Mouse (Mus musculus): Measurements from ENCODE around the gene 4921517D22Rik.
A peak's percentile ranks its signal among the peaks of the same experiment; 100 is the strongest.
"Not testable (repeated sequence)": the region's sequence is repeated elsewhere in the genome, so short reads cannot be mapped to it uniquely, and the experiment has no call there.

Gene 4921517D22Rik

DNA sequence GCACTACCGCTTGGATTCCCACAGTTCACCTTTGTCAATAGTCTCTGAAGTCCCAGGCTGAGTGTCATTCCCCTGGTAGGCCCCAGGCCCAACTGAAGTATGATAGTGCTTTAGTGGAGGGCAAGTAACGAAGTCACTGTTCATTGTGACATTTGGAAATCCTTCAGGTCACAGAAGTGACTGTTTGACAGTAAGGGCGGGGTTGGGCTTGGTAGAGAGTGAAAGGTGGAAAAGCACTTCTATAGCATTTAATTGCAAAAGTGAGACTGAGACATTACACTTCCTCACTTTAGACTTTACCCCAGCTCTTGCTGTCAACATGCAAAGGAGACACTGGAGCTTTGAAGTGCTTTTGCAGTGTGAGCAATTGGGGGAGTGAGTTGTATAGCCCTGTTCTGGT, at the start of gene 4921517D22Rik:
Gene 4921517D22Rik, minus strand, starts transcription at position 101 of the 400 bp plus-strand sequence.
- DNase-seq (ENCODE audit: extremely low spot score, low read depth, low spot score), result no peak

DNA sequence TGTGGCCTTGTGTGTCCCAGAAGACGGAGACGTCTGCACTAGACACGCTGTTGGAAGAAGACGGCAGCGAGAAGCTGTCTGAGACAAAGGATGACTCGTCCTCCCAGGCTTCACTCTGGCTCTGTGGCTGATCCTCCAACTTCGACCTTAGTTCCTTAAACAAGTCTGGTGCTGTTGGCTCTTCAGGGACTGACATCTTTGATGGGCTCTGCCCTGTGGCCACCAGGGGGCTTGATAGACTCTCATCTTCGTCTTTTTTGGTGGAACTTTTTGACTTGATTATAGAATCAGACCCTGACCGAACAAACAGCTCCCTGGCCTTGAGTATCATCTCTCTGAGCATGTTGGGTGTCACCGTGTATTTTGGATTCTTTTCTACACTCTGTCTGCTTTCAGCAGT, 47.8 kb upstream of the 4921517D22Rik start:
- no peak for DNase-seq (ENCODE audit: extremely low spot score, low read depth, low spot score)

DNA sequence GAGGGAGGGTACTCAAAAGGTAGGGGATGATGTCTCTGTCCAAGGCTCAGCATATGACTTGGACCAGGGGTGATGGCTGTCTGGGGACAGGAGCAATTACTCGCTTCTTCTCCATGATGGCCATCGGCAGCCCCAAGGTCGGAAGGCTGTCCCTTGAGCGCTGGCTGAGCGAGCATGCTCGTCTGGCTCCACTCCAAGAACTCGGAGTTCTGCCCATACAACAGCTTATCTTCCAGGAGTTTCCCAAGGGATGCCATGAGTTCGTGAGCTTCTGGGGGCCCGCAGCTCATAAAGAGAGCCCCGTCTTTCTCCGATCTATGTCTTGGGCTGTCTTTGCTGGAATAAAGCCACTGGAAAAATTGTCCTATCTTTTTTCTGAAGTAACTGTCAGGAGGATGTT, 47.2 kb upstream of the 4921517D22Rik start:
- DNase-seq (ENCODE audit: extremely low spot score, low read depth, low spot score), result no peak

DNA sequence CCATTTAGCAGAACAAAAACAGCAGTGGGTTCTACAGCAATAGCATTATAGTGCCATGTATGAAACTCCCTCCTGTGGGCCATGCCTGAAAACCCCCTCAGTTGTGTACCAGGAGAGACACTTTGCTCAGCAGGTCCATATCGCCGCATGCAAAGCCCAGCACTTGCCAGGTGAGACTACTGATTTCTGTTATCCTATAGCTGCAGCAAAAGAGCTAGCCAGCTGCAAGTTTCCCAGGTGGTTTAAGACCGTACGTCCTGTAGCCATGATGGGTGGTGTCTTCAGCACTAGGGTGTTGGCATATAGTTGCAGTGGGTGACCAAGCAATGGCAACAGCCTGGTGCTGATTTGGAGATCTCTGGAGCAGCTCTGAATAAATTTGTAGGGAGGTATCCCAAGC, 45.5 kb upstream of the 4921517D22Rik start:
- DNase-seq (ENCODE audit: extremely low spot score, low read depth, low spot score), result no peak

DNA sequence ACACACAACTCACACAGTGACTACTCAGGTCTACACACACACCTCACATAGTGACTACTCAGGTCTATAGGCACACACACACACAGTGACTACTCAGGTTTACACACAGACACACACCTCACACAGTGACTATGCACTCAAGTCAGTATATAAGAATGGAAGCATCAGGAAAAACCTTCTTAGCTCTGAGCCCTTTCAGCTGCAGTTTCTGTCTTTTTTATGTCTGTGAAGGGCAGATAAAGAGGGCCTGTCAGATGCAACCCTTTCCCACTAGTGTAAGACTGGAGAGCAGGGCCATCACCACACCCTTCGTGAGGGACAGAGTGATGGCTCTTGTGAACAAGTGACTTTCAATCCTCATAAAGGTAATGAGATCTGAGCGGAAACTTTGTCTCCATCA, 44.5 kb upstream of the 4921517D22Rik start:
- no peak for DNase-seq (ENCODE audit: extremely low spot score, low read depth, low spot score)

DNA sequence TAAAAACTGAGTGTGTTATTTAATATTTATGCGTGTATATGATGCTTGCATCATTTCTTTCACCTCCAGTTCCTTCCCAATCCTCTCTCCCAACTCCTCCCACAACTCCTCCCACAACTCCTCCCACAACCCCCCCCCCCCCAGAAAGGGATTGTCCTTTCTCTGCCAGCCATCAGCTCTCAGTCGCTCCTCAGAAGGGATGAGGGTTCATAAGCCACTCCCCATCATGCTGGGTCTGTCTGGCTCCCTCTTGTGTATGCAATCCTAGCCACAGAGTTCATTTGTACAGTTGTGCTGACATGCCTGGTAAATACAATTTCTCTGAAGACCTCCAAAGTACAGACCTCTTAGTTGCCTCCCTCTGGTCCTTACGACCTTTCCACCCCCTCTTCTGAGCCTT, 41.3 kb upstream of the 4921517D22Rik start:
- DNase-seq (ENCODE audit: extremely low spot score, low read depth, low spot score), result no peak

DNA sequence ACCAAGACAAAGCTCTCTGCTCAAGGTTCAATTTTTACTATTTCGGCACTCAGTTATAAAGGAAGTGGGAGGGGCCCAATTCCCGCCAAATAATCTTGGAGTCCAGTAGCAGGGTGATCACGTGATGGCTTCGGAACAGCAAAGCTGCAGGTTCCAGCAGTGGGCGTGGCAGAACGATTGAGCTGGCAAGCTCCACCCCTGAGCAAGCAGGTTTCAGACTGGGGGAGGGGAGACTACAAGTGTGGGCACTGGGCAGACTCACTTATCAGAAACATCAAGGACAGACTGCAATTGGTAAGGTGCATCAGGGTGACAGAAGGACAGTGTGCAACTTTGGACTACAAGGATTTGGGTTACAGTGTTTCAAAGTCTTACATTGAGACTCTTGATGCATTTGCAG, 40.4 kb upstream of the 4921517D22Rik start:
- not testable (repeated sequence) for DNase-seq (ENCODE audit: extremely low spot score, low read depth, low spot score)

DNA sequence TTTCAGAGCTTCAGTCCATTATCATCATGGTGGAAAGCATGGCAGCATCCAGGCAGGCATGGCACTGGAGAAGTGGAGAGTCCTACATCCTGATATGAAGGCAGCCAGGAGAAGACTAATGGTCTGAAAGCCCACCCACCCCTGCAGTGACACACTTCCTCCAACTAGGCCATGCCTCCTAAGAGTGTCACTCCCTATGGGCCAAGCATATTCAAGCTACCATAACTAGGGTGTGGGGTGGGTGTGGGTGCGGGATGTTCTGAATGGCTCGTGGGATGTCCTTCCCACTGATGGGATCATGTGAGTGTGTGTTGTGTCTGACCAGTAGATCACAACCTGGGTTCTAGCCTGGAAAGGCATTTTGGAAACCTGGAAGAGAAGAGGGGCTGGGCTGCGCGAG, 40.0 kb upstream of the 4921517D22Rik start:
- DNase-seq (ENCODE audit: extremely low spot score, low read depth, low spot score), result no peak

DNA sequence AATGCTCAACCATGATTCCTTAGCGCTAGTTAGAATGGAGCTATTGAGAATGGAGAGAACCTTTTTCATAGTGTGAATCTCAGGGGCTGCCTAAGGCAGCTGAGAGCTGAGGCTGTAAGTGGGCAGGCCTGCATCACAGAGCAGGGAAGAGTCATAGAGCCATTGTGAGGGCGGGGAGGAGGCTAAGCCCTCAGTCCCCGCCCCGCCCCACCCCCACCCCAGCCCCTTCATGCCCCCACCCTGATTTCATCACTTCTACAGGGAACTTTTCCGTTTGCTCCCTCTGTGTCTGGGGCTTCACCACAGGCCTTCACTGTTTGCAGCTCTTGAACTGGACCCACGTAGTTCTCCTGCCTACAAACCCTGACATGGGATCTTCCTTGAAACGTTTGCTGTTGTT, 37.7 kb upstream of the 4921517D22Rik start, which contains the start of gene Spata31d1d:
Gene Spata31d1d, minus strand, starts transcription at position 101 of the 400 bp plus-strand sequence.
- no peak for DNase-seq (ENCODE audit: extremely low spot score, low read depth, low spot score)

DNA sequence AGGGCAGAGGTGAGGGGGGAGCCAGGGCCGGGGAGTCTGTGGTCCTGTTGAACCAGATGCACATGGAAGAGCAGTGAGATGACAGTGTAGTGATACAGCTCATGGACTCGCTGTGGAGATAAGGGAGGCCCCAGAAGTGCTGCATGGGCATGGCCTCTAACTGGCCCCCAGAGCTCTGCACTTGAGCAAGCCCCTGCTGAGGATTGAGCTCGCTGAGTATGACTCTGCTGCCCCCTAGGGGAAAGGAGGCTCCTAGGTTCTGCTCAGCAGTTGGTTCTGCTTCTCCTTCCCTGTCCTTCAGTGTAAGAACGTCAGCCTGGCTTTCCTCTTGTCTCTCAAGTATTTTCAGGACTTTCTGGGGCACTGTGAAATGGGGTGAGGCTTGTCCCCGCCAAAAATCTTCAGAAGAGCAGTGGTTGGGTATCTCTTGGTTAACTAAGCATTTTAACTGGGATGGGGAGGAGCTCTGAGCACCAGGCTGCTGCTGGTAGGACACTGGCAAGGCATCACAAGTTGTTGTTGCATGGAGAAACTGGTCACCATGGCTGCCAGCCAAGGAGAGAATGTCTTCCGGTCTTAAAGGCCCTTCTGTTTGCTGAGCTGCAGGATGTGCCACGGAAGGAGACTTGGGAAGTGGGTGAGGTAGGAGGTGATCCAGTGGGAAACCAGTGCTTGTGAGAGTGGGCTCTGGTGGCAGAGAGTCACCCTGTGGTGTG, 34.6 kb upstream of the 4921517D22Rik start:
- DNase-seq (ENCODE audit: extremely low spot score, low read depth, low spot score), result peak; percentile 75

DNA sequence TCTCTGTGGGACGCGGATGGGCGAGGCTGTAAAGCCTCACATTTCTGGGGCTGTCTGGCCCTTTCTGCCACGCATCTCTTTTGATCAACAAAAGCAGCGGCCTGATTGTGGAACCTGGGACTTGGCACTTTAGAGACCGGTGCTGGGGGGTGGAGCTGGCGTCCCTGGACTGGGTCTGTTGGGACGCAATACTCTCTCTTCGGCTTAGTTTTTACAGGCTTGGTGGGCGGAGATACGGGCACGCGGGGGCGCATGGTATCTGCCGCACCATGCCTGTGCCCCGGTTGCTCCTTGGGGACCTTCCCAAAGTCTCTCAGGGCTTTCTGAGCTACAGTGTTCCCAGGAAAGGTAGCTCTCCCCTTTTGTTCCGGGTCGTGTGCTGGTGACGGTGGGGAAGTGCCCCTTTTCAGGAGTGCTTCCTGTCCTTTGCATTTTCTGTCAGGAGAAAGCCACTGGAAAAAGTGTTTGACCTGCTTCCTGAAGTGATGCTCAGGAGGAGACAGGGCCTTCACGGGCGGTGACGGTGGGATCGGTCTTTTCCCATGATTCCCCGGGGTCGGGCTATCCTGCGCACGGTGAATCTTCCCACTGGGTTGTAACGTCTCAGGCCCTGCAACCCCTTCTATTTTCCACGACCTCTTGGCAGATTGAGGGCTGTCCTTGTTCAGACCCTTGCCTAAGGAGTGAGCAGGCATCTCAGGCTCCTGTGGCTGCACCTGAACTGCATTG, 32.4 kb upstream of the 4921517D22Rik start:
- DNase-seq (ENCODE audit: extremely low spot score, low read depth, low spot score), result no peak

DNA sequence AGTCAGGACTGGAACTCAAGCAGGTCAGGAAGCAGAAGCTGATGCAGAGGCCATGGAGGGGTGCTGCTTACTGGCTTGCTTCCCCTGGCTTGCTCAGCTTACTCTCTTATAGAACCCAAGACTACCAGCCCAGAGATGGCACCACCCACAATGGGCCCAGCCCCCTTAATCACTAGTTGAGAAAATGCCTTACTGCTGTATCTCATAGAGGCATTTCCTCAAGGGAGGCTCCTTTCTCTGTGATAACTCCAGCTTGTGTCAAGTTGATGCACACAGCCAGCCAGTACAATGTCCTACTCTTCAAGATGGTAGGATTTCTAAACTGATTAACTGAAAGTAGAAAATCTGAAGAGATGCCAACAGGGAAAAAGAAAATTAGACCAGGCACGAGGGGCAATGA, 28.2 kb upstream of the 4921517D22Rik start:
- not testable (repeated sequence) for DNase-seq (ENCODE audit: extremely low spot score, low read depth, low spot score)

DNA sequence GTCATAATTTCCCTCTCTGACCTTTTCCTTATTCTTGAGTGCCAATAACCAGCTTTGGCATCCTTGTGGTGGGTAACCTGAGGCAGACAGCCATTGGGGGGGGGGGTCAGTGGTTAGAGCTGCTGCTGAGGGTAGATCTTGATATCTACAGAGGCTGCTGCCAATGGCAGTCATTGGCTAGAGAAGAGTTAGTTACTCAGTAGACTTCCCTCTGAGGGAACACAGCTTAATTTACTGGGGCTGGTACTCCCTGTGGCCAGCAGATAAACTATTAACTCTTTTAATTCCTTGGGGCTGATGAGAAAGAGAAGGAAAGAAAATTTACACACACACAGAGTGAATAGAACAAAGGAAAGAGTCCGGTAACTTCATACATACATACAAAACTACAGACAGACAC, 25.6 kb upstream of the 4921517D22Rik start:
- no peak for DNase-seq (ENCODE audit: extremely low spot score, low read depth, low spot score)

DNA sequence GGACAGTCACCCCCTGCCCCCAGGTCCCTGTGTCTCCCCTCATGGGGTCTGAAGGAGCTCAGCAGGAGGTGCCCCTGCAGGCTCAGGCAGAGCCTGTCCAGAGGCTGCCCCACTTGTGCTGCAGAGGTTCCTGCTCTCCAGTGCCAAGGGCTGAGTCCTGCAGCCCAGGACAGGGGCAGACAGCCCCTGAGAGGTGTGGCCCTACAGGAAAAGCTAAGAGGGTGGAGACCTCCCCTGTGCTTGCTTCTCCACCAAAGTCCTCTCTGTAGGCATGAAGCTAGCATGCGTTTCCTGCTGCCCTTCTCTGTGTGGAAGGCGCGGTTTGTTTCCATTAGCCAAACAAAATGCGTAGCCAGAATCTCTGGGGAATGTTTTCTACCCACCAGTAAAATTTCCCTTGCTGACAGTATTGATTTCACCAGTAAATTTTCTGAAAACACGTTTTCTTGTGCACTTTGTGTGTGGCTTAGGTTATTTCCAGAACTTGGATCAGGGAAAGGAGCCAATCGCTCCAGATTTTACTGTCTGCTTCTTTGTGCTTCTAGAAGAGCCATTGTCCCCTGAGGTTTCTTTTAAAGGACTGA, 25.0 kb upstream of the 4921517D22Rik start:
- not testable (repeated sequence) for DNase-seq (ENCODE audit: extremely low spot score, low read depth, low spot score)

DNA sequence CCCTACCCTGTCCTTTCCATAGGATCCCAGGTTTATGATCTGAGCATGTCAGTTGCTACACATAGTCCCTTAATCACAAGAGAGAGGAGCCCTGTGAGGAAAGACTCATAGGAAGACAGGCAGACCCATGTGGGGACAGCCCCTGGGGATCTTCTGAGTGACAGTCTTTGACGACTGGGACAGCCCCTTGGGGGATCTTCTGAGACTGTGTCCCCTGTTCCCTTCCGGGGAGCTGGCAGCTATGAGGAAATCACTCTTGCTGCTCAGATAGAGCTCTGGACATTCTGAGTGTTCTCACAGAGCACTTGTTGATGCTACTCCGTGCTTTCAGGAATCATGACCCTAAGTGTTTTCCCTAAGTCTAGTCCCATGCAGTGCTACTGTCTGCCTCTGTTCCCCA, 19.8 kb upstream of the 4921517D22Rik start:
- DNase-seq (ENCODE audit: extremely low spot score, low read depth, low spot score), result no peak

DNA sequence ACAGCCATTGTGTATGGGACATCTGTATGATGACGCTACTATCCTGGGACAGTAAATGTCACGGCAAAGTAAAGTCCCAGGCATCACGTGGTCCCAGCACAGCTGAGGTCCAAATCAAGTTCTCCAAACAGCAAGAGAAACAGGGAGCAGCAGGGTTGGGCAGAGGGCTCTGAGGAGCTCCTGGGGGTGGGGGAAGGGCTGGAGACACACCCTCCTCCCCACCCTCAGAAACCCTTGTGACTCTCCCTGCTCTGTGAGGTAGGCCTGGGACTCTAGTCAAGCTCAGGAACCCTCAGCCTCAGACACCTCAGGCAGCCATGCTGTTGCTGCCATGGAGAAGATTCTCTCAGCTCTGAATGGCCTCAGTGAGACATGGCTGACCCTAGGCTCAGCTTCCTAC, 18.1 kb upstream of the 4921517D22Rik start, which contains the start of gene Spata31d1b:
Gene Spata31d1b, plus strand, starts transcription at position 301 of the 400 bp plus-strand sequence.
- DNase-seq (ENCODE audit: extremely low spot score, low read depth, low spot score), result not testable (repeated sequence)

DNA sequence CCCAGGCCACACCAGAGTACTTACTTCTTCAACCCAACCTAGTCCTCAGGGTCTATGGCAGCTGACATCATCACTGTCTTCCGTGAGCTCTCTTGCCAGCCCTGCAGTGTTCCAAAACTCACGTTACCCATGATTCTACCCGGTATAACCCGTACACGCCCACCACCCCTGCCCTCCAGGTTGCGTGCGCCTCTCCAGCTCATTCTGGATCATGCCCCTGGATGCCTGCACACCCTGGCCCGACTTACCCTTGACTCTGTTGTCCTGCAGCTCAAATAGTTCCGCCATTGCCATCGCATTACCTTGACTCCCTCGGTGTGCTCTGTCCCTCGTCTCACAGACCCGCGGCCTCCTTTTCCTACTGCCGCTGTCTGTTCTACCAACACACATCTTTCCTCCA, 16.3 kb upstream of the 4921517D22Rik start, which contains the start of gene Spata31d1a:
Gene Spata31d1a, minus strand, starts transcription at position 101 of the 400 bp plus-strand sequence.
- no peak for DNase-seq (ENCODE audit: extremely low spot score, low read depth, low spot score)

DNA sequence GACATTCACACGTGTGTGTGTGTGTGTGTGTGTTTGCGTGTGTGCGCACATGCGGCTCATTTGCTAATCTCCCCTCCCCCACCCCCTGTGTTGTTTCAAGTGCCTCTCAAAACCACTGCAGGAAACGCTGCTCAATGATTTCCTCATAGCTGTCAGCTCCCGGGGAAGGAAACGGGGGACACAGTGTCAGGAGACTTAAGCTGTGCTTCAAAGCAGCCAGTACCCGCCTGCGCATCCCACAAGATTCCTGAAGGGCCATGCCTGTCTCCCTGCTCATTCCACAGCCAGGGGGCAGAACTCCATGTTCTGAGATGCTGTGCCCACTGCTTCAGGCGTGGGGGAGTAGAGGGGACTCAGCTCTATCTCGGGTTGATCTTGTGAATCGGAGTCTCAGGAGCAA, 10.7 kb upstream of the 4921517D22Rik start:
- DNase-seq (ENCODE audit: extremely low spot score, low read depth, low spot score), result no peak

DNA sequence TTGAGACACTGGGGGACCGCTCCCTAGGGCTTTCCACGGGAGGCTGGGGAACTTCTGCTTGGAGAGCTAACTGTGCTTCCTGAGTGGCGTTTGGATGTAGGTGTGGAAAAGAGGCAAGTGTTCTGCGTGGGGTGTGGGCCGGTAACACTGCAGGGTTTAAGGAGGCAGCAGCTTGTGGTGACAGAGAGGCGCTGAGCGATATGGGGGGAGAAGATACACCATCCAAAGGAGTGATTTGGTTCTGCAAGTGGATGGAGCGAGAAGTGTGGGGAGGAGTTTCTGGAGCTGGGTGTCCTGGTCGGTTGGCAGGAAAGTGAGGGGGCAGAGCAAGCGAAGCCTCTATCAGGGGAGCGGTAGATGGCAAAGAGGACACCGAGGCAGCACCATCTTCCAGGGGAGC, 9.6 kb upstream of the 4921517D22Rik start:
- DNase-seq (ENCODE audit: extremely low spot score, low read depth, low spot score), result no peak

DNA sequence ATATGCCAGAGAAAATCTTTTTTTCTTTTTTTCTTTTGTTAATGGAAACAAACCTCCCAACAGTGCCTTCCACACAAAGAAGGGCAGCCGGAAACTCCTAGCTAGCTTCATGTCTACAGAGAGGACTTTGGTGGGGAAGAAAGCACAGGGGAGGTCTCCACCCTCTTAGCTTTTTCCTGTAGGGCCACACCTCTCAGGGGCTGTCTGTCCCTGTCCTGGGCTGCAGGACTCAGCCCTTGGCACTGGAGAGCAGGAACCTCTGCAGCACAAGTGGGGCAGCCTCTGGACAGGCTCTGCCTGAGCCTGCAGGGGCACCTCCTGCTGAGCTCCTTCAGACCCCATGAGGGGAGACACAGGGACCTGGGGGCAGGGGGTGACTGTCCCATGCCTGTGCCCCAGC, 6.2 kb upstream of the 4921517D22Rik start:
- DNase-seq (ENCODE audit: extremely low spot score, low read depth, low spot score), result not testable (repeated sequence)

DNA sequence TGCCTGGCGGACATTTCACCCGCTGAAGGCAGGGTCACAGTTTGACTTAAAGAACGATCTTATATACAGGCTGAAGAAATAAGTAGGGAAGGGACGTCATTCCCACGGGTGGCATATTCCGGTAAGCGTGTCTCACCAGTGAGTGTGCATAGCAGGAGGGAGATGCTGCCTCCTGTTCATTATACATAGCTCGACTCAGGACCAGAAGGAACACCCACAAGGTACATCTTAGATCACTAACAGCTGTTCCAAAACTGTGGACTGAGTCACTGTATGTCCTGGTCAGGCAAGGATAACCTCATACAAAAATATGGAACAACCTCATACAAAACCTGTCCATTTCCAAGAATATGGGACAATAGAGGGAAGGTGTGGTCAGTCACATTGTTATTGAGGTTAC, 5.2 kb upstream of the 4921517D22Rik start:
- DNase-seq (ENCODE audit: extremely low spot score, low read depth, low spot score), result no peak

DNA sequence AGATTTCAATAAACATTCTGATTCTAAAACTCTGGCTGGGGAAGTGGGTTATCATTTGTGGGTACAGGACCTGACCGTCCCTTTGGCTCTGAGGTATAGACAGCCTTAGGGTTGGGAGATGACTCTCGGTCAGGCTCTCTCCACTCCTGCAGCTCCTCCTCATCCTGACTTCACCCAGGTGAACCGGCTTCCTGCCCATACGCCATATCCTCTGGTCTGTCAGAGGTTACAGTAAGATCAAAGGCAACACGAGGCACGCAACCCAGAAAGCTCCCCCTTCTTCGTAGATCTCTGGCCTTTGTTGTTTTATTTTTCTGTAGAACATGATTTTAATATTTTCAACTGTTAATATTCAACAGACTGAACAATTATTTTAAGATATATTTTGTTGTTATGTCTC, 1.9 kb upstream of the 4921517D22Rik start:
- no peak for DNase-seq (ENCODE audit: extremely low spot score, low read depth, low spot score)
